Mouse (Mus musculus): ENCODE results near the gene Slc4a8.
"Not testable (repeated sequence)": the region's sequence is repeated elsewhere in the genome, so short reads cannot be mapped to it uniquely, and the experiment has no call there.

Slc4a8 gene

DNA sequence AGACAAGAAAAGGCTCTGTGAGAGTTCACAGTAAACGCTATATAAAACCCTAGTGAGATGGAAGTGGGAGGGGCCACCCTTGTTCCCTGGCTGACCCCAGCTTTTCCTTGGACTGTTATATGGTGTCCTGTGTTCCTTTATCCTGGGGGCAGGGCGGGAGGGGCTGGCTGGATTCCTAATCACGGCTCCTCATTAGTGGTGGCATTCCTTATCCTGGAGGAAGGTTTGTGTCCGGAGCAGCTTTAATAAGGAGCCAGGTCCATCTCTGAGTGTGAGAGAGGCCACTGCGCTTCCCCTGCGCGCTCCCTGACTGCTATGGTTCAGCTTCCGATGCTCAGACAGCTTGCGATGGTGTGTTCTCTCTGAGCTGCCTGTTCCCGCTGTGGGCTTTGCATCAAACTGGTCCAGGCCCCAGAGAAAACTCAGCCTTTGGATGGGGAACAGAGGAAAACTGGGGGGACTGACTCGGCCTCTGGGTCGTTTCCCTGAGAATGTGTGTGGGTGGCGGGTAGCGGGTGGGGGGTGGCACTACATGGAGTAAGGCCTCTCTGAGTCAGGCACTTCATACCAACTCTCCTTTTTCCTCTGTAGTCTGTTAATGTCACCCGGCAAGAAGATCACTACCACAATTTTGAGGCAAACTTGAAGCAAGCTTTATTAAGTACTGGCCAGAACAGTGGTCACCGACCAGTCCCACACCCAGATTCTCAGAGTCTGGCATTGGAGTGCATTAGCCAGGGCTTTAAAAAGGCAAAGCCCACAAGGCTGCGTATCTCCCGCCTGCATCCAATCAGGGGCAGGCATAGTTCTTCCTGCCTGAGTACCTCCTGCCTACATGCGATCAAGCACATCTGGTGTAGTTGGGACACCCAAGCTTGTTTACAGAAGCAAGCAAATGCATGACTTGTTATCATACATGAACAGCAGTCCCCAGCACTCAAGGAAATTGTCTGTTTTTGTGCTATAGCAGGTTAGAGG, 13.9 kb downstream of the Slc4a8 start:
- DNase-seq: no peak

DNA sequence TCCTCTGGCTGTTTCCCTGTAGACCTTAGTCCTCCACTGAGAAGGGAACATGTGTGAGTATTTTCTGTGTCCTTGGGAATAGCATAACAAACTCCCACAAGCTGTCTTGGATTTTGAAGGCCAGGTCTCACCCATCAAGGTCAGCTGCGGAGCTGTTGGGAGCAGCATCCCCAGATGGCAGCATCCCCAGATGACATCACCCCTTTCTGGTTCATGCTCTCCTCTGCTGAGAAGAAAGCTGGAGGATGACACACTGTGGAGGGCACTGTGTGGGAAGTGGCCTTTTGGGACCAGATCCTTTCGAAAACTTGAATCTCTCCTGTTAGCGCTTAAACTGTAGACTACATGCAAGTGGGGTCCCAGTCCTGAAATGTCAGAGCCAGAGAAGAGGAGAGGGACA, 14.9 kb downstream of the Slc4a8 start:
- no peak for DNase-seq

DNA sequence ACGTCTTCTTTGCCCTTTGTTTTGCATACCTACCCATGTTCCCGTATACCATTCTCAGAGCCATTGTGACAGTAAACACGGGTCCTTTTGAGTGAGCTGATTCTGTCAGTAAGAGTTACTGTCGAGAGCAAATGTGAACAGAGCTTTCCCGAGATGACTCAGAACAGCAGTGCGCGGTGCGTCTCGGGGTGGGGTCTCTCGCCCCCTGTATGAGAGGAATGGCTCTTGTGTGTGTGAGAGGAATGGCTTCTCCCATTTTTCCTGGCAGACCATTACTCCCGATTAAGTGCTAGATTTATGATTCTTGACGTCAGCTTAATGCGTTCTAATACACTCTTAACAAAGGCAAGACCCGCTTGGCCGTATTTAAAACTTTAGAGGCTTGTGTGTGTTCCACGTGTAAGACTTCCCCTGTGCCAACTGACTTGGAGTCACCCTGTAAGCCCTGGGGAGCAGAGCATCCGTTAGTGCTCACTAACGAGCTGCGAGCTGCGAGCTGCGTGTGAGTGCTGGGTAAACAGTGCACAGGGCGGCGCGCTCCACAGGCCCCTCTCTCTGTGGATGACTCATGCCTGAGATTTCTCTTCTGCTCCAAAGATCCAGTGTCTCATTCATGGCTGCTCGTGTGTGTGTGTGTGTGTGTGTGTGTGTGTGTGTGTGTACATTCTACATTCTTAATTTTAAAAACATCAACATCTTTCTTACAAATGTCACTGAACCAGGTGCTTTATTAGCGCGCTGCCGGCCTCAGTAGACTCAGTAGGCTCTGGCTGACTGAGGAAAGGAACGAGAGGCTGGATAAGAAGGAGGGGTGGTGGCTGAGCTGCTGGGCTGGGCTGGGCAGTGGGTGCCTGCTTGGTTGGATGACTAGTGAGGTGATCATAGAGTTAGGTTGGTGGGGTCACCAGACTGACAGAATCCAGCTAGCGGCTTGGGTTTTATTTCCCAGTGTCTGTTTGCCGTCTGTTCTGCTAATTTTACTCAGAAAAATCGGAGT, 15.8 kb downstream of the Slc4a8 start:
- DNase-seq: no peak

DNA sequence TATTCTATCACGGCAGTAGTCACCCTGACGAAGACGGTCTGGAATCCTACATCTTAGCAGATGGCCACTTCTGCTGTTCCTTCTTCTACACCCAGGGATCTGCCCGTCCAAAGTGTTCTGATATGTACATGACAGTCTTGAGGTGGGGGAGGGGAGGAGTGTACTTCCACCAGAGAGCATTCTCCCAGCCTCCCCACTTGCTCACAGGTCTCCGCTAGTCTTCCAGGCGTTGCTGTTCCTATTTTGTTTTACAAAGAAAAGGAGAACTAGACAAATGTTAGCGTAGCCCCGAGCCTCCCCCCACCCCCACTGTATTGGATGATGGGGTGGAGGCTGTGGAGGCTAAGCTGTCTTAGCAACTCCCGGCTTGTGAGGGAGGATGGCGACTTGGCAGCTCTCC, 18.3 kb downstream of the Slc4a8 start:
- no peak for DNase-seq

DNA sequence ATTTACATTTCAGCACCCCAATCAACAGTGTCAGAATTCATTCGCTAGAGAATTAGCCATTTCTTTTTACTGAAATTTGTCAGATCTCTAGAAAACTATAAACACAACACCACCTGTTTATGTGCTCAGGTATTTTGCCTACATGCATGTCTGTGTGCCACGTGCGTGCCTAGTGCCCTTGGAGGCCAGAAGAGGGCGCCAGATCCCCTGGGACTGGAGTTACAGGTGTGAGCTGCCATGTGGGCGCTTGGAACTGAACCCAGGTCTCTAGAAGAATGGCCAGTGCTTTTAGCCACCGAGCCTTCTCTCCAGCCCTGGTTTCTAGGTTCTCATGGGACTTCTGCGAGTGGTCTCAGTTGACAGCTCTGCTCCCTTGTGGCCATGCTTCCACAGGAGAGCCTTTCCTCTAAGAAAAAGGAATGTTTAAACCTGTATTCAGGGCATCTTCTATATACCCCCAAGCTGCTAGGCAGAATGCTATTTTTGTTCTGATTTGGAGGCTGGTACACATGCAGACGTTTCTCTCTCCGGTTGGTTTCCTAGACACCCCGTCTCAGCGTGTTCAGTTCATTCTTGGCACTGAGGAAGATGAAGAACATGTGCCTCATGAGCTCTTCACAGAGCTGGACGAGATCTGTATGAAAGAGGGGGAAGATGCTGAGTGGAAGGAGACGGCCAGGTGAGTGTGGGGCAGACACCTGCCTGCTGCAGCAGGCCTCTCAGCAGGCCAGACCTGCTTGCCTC, 21.9 kb downstream of the Slc4a8 start:
- DNase-seq: no peak

DNA sequence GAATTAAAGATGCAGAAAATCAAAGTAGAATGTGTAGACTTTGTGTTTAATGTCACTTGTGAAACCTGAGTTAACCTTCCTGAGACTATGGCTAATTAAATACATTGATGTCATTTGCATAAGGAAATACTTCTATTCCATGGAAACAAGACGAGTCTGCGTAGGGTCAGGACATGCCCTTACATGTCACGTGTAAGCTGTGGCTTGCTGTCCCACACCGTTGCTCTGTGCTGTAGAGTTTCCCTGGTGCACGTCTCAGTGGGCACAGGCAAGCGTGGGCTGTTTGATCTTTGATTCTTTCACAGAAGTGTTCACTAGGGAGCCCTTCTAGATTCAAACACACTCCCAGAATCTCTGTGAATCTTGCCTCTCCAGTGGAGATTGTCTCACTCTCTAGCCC, 28.7 kb downstream of the Slc4a8 start:
- DNase-seq: no peak

DNA sequence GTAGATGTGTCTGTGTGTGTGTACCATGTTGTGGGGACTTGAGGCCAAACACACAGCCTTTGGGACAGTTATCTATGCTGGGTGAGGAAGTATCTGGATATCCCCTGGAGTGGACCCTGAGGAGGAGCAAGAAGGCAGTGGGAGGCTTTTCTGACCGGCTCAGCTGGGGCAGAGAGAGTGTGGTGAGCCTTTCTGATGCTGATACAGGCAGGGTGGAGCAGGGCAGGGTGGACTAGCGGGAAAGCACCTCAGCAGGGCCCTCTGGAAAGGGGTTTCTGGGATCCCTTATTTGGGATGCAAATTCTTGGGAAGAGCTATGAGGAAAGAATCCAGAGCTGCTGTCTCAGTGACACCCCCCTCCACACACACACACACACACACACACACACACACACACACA, 30.8 kb downstream of the Slc4a8 start:
- DNase-seq: no peak

DNA sequence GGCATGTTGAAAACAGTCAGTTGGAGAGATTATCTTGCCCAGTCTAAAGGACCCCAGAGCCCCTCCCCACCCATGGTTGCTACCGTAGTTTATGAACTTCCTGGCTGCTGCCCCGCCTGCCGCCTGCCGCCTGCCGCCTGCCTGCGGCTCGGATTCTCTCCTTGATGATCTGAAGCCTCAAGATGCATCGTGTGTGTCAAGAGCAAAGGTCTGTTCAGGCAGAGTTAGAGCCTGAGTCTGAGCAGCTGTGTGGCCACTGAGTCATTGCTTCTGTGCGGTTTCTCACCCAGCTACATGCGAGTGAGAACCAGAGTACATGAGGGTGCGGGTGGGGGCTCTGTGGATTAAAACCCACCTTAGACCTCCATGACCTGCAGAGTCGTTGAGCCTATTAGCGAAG, 39.4 kb downstream of the Slc4a8 start:
- no peak for DNase-seq

DNA sequence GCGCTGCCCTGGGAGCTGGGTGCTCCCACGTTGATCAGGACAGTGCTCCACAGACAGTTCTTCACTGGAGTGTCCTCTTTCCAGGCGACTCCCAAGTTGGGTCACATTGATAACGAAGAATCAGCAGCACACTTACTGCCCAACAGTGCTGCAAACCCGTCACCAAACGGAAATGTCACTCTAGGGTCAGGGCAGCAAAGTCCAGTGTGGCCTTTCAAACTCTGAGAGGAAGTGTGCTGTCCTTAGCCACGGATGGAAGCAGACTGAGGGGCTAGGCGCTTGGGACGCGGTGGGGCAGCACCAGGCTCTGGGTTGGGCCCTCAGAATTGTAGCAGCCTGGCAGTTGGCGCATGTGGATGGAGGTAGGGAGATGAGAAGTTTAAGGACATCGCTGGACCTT, 46.5 kb downstream of the Slc4a8 start:
- no peak for DNase-seq

DNA sequence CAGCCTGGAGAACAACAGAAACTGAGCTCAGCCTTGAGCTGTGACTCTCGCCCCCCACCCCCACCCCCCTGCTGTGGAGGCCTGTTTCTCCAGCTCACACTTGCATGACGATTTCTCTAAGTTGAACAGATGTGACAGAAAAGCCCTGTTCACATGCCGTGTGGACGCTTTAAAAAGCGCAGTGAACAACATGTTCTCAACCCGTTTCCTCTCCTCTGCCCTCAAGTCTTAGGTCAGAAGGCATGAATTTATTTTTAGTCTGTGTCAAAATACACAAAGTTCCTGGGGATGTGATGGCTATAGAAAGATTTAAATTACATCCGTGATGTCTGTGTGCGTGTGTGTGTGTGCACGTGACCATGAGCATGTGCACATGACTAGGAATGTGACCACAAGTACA, 46.9 kb downstream of the Slc4a8 start:
- no peak for DNase-seq

DNA sequence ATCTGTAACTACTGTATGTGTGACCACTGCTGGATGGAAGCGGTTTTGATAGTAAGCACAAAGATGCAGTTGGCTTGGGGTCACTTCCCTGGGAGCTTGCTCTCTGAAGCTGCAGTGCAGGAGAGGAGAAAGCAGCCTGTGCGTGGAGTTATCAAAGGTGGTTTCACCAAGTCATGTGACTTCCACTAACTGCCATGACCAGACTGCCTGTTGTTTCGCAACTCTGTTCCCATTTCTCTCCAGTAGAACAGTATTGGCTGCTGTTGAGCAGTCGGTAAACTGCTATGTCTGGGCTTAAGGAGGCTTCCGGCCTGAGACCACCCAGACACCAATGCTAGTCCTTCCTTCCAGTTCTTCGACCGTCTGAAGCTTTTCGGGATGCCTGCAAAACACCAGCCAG, 48.7 kb downstream of the Slc4a8 start:
- DNase-seq: no peak

DNA sequence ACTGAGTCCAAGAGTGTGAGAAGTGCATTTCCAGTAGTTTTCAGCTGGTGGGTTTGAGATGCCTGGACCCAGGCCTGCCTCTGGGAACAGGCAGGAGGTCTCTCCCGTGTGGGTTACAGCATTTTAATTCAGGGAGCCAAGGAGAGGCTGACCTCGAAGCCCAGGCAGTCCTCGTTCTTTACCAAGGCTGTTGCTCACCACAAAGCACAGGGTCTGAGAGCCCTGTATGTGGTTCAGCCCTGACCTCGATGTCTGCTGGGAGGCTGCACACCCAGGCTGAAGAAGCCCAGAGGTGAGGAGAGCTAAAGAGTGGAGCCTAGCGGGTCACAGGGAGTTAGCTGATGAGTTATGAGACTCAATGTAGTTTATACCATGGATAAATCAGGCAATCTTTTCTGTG, 52.0 kb downstream of the Slc4a8 start:
- DNase-seq: no peak

DNA sequence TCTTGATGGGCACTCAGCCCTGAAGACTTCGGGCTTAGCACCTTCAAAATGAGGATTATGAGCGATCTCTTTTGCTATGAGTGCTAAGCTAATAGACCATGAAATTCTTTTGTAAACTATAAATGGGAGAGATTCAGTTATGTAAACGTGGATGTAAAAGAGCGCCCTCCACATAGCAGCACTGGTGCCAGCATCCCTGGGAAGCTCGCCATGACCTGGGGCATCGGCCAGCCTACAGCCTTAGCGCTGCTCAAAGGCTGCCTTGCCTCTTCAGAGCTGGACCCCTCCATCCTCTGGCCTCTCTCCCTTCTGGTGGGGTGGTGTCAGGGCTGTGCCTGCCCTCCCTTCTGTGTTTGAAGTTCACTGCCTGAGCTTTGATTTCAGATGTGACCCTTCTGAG, 52.5 kb downstream of the Slc4a8 start:
- DNase-seq: peak; percentile 28

DNA sequence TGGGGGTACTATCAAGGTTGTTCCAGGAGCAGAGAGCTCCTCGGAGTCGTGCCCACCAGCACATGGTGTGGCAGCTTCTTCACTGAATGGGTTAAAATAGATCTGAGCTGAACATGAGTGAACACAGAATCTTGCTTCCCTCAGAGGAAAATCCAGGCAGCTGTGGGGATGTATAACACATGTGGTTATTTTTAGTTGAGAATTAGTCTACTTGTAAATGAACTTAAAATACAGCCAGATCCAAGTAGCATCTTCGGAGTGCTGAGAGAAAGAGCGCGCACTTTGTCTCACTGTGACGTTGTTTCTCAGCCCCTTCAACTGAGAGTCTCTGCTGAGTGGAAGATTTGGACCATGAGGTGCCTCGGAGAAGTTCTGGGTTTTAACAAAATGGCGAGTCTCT, 53.8 kb downstream of the Slc4a8 start:
- no peak for DNase-seq

DNA sequence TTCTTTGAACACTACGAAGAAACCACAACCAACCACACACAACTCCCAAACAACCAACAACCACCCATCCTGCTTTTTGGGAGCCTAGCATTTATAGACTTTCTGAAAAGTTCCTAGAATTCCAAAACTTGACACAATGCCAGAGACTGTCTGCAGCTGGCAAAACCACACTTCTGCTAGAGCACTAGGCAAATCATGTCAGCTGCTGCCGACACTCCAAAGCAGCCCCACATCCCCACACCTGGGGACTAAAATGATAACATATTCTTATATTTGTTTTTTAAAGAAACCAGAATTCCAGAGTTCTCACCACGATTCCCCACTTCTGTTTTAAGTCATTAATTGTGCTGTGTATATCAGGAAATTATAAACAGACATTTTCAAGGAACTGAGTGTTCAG, 57.3 kb downstream of the Slc4a8 start:
- no peak for DNase-seq

DNA sequence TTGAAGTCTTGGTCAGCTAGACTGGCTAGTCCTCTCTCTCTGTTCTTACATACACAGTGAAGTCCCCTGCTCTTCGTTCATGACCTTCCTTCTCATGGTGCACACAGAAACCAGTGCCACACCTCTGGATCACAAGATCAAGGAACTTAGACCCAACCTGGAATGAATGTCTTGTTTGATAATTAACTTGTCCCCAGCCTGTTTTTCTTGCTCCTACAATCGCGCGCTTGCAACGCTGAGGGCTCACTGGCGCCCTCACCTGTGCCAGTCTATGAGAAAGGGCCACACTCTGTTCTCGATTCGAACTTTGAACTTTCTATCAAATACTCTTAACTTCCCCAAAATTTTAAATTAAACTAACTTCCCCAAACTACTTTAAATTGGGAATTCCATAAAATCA, 60.3 kb downstream of the Slc4a8 start:
- DNase-seq: no peak

DNA sequence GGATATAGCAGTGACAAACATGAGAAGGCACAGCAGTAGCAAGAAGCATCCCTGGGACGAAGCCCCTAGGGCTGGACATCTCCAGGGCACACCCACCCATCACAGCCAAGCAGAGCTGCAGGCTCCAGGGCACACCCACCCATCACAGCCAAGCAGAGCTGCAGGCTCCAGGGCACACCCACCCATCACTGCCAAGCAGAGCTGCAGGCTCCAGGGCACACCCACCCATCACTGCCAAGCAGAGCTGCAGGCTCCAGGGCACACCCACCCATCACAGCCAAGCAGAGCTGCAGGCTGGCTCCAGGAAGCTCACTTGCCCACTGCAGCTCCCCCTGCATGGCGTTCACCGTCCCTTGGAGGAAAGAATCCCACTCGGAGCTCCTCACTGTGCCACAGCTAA, 60.8 kb downstream of the Slc4a8 start:
- not testable (repeated sequence) for DNase-seq

DNA sequence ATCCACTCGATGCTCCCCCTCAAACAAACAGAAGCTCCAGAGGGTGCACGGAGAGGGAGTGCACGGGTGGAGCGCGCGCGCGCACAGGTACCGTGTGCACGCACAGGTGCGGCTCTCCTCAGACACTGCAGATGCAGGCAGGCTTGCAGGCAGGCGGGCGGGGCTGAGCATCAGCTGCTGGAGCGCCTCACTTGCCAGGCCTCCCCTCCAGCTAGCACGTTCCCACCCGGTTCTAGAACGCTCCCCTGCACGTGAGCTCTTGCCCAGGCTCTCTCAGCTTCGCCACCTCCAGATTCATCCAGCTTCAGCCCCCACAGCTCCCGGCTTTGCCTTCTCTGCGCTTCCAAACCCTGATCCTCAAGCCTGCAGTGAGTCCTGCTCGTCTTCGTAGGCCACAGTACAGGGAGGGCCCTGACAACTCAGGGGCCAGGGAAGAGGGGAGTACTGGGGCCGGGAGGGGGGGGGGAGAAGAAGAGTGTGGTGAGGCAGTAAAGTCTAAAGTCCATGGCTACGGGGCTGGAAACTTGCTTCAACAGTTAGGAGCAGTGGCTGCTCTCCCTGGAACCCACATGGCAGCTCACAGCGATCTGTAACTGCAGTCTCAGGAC, 63.8 kb downstream of the Slc4a8 start:
- DNase-seq: no peak

DNA sequence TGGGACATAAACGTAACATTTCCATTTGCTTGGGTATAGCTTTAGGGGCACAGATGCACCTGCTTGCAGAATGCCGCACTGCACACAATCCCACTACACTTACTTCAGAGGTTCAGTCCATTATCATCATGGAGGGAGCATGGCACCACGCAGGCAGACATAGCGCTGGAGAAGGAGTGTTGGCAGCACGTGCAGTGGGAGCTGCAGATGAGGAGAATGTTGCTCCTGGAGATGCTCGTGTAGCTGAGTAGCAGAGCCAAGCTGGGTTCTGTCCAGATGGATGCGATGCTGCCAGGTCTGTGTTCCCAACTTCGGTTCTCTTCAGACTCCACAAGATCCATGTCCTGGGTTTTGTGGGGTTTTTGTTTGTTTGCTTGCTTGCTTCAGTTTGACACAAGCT, 64.5 kb downstream of the Slc4a8 start:
- no peak for DNase-seq

DNA sequence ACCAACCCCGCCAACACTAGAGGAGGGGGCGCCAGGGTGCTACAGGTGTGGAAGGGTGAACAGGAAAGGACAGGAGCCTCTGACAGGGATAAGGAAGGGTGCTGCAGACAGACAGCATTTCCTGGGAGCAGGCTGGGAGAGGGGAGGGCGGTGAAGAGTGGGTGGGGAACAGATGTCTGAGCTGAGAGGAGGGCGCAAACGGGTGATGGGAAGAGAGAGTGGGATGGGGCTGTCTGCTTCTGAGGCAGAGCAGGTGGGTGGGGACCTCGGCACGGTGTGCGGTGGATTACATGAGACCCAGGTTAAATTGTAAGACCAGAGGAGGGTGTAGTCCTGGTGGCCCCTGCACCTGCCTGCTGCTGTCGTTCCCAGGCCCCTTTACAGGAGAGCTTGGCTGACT, 68.2 kb downstream of the Slc4a8 start:
- no peak for DNase-seq

DNA sequence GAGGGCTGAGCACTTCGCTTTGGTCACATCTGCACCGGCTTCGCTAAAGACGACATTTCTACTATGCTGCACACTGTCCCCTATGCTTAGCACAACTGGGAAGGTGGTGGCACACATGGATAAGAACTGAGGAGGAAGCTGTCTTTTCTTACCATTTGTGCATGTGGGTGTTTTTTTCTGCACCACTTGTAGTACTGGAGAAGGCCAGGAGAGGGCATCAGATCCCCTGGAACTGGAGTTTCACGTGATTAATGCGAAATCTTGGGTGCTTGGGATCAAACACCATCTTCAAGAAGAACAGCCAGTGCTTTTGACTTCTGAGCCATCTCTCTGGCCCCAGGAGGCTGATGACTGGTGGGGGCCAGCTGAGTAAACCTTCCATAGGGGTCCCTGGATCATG, 69.1 kb downstream of the Slc4a8 start:
- DNase-seq: no peak

DNA sequence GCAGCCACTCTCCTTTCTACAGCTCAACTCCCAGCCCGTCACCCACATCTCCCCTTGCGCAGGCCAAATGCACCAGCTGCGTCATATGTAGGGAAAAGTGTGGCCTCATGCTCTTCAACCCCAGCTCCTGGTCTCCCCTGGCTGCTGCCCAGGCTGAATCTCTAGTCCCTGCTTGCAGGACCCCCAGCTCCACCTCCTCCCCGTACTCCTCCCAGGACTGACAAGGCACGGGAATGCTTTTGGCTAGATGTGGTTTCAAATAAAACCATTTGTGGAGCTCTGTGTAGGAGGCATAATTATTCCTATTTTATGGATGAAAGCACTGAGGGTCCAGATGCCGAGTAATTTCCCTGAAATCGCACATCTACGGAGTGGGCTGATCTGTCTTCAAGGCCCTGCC, 70.6 kb downstream of the Slc4a8 start:
- DNase-seq: no peak

DNA sequence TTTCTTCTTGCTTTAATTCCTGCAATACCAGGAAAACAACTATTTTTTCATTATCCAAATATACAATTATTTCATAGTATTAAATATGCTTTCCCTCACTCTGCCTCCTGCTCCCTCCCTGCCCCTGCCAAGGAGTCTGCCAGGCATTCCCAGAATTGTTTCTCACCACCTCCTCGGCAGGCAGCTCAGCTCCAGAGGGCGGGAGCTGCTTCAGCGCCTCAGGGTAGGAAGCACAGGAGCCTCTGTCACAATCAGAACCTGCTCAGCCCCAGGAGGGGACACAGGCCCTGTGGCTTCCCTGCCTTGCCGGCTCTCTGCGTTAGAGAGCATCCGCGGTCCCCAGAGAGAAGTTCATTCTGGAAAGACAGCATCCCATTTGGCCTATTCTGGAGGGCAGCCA, 71.2 kb downstream of the Slc4a8 start:
- no peak for DNase-seq
